Mouse (Mus musculus) mouse trophoblast stem cell (cell line): ENCODE measurements at regions not wholly inside any gene's neighbourhood (a gene's known extent, or its start where the extent isn't known, plus 50 kb on each side); places are given as distances from the start of the nearest gene placed in this dataset.
"Not testable (repeated sequence)": the region's sequence is repeated elsewhere in the genome, so short reads cannot be mapped to it uniquely, and the experiment has no call there.

ENCODE experiments used
- in situ Hi-C, 2 experiments: fragments of 300-500 bp; cut with MseI, MboI; formaldehyde crosslinking; loops; 2 replicates in 1 of 2; 3 replicates in 1 of 2; pipeline ENCODE4 v1.15.1; 2025

GRCm38 (mm10) chr2:92800667-92801066, 114.2 kb upstream of the Syt13 start:
- in situ Hi-C loops: loop anchor here in 1 of 2 experiments (5.0 kb wide), 1 partner anchor 188 kb away; no protein-coding TSS in a partner anchor

GRCm38 (mm10) chr2:92804916-92805315, 110.0 kb upstream of the Syt13 start:
- in situ Hi-C loops: loop anchor here in 1 of 2 experiments (5.0 kb wide), 1 partner anchor 193 kb away; no protein-coding TSS in a partner anchor

DNA sequence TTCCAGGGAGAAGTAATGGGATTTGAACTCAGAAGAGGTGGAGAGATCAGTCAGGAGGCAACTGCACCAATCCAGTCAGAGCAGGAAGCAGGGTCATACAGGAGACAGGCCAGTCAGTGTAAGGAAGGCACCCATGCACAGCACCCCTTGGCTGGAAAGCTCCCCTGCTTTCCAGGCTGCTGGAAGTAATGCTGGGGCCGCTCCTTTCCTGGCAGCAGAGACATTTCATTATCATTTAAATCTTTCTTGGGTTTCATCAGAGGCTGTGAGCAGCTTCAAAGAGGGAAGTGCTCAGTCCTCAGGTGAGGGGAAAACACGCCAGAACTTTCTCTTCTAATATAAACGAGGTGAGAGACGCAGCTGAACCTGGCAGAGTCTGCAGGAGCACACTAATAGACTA, 109.1 kb upstream of the Syt13 start:
- in situ Hi-C loops: no loop called here

GRCm38 (mm10) chr2:92806481-92807195, 108.3 kb upstream of the Syt13 start:
- in situ Hi-C loops: no loop called here

GRCm38 (mm10) chr2:92807404-92807803, 107.5 kb upstream of the Syt13 start:
- in situ Hi-C loops: no loop called here

- in situ Hi-C loops: no loop called here
Observed at GRCm38 (mm10) chr2:92808121-92808520, 106.8 kb upstream of the Syt13 start.

GRCm38 (mm10) chr2:92809226-92809625, 105.7 kb upstream of the Syt13 start:
- in situ Hi-C loops: no loop called here

GRCm38 (mm10) chr2:92809681-92810323, 105.1 kb upstream of the Syt13 start:
- in situ Hi-C loops: no loop called here

DNA sequence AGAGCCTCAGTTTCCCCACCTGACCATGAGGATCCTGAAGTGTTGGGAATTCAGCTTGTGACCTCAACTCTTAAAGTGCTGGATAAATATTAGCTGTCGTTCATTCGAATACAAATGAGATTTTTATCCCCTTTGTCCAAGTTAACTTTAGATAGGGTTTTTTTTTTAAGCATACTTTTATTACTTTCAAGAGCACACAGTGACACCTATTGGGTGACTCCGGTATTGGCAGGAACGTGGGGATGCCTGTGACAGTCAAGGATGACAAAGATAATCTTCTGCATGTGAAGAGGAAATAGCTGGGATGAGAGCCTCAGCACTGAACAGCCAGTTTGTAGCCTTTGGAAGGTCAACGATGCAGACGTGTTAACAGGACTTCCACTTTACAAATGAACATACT, 103.9 kb upstream of the Syt13 start:
- in situ Hi-C loops: not testable (repeated sequence)

DNA sequence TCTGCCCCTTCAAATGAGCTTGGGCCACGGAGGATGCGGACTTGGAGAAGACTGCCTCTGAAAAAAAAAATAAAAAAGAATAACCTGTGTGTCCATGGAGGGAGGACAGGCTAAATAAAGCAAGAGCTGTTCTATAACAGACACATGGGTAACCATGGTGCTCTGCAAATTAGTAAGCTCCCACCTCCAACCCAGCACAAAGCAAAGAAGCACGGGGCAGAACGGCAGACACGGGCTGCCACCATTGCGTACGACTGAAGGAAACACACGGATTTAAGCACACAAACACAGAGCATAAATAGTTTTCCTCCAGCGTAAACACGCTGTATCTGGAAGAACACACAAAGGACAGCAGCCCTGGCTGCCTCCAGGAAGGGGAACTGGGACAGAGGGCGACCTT, 101.9 kb upstream of the Syt13 start:
- in situ Hi-C loops: no loop called here

GRCm38 (mm10) chr2:92819586-92819985, 95.3 kb upstream of the Syt13 start:
- in situ Hi-C loops: loop anchor here in 1 of 2 experiments (5.0 kb wide), 1 partner anchor 217 kb away; no protein-coding TSS in a partner anchor

GRCm38 (mm10) chr2:92824325-92824724, 90.6 kb upstream of the Syt13 start:
- in situ Hi-C loops: no loop called here

DNA sequence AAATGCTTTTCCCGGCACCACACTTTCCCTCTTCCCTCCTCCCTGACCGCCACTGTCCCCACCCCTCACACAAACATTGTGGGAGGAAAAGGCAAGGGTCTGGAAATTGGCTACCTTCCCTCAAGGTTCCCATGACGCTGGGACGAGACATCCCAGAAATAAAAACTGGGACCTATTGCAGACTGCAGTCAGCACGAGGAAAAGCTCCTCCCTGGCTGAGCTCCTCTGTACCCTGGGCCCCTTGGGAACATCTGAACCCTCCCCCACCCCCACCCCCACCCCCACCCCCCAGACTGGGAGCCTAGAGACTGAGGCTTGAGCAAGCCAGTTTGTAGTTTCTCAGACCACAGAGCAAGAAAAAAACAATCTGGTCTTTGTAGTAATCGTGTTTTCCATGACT, 89.5 kb upstream of the Syt13 start:
- in situ Hi-C loops: loop anchor here in 1 of 2 experiments (25.0 kb wide), 1 partner anchor 338 kb away; no protein-coding TSS in a partner anchor

GRCm38 (mm10) chr2:92830134-92830533, 84.8 kb upstream of the Syt13 start:
- in situ Hi-C loops: loop anchor here in 1 of 2 experiments (10.0 to 25.0 kb wide), 2 partner anchors 205 to 343 kb away; no protein-coding TSS in a partner anchor

GRCm38 (mm10) chr2:92831784-92832183, 83.1 kb upstream of the Syt13 start:
- in situ Hi-C loops: loop anchor here in 1 of 2 experiments (10.0 to 25.0 kb wide), 2 partner anchors 207 to 344 kb away; no protein-coding TSS in a partner anchor

GRCm38 (mm10) chr2:92836203-92836602, 78.7 kb upstream of the Syt13 start:
- in situ Hi-C loops: loop anchor here in 1 of 2 experiments (10.0 to 25.0 kb wide), 2 partner anchors 211 to 349 kb away; no protein-coding TSS in a partner anchor

DNA sequence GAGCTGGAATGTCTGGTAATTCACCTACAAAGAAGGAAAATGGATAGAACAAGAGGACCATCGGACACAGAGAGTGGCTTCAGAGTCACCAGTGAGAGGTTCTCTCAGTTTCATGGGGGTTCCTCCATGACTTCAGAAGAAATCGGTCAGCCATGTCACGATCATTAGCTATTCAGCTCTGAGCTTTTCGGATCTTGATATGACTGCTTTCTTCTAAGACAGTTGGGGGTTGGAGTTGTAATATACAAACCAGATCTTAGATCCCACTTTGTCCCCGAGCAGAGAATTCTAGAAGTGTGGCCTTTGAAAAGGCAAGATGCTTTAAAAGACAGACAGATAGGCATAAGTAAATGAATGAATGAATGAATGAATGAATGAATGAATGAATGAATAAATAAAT, 76.9 kb upstream of the Syt13 start:
- in situ Hi-C loops: loop anchor here in 1 of 2 experiments (10.0 to 25.0 kb wide), 2 partner anchors 213 to 351 kb away; no protein-coding TSS in a partner anchor

DNA sequence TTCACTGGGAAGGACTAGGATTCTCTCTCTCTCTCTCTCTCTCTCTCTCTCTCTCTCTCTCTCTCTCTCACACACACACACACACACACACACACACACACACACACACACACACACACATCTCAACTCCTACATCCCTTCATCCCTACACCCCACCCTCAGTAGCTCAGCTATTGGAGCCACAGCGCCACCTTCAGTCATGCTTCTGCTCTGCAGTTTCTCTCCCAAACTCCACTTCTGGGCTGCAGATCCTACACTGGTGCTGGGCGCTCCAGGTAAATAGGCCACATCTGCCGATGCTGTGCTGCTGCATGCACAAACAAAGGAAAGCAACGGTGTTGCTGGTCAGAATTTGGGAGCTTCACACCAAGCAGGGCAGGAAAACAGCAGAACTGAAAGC, 74.9 kb upstream of the Syt13 start:
- in situ Hi-C loops: loop anchor here in 1 of 2 experiments (25.0 kb wide), 1 partner anchor 353 kb away; no protein-coding TSS in a partner anchor

DNA sequence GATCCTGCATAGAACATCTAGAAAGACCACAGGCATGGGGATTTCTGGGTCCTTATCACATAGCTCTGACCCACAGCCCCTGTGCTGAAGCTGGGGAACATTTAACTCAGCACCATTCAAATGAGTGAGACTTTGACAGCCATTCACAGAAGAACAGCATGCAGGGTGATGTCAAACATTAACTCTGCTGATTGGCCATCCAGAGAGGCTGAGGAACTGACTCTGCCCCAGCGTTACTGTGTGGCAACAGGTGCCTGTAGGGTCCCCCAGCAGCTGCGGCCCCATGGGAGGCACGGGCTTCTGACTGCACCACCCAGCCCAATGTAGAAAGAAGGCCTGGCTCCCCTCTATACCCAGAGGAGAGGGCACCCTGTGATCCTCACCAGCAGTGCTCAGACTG, 73.3 kb upstream of the Syt13 start:
- in situ Hi-C loops: loop anchor here in 1 of 2 experiments (25.0 kb wide), 1 partner anchor 354 kb away; no protein-coding TSS in a partner anchor

- in situ Hi-C loops: loop anchor here in 1 of 2 experiments (25.0 kb wide), 1 partner anchor 358 kb away; no protein-coding TSS in a partner anchor
Observed at GRCm38 (mm10) chr2:92845061-92845769, 69.7 kb upstream of the Syt13 start.

DNA sequence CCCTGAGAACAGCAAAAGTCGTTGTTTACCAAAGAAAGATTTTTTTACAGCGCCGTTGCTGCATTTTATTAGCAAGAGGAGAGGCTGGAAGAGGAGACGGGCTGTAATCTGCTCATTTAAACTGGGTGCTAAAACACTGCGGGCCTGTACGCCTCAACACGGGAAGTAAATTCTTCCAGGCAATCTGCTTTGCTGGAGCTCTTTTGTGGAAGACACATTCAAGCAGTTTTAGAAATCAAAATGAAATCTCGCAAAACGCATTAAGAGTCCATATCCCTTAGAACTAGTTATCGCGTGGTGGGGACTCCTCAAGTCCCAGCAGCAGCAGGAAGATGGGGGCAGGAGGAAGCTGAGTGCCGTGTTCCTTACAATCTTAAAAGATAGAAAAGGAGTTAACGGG, 65.9 kb upstream of the Syt13 start:
- in situ Hi-C loops: loop anchor here in 1 of 2 experiments (25.0 kb wide), 1 partner anchor 362 kb away; no protein-coding TSS in a partner anchor
